ENCODE assay signal across 12 mouse cellular contexts in the genomic region with DNA sequence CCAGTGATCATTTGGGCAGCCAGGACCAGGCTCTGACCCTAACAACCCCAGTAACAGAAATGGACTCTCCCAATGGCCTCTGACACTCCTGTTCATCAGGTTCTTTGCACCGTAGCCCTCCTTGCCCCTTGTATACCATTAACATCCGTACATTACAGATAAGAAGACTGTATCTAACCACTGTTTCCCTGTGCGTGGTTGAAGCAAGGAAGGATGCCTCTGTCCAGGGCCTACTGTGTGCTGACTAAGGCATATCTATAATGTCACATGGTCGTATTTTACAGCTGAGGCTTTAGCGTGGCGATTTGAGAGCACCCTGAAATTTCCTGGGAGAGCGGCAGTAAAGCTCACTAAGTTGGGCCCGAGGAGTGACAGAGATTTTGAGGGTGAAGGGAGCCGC. TPM values are rescaled to one million over a fixed set of nuclear protein-coding genes. Genes with fewer than 3 reads are reported as not detected.
DNase-seq lines count a peak whose midpoint lies in the region; ATAC-seq and TF ChIP-seq lines count a peak whose summit lies in the region.
"Had no signal": no experiment of that assay in that cellular context is flagged by ENCODE, and none has a peak within 500 bp of the region (broad histone marks: within the 10 kb centered on the region; RNA-seq: fewer than 3 reads in every experiment).

No protein-coding gene starts in this region.

- TF ChIP-seq CTCF in lung, embryonic 14.5 days (IDR thresholded peaks at IDR 0.05; ENCODE audit: low read depth): no peak

- intact Hi-C loops in heart, postnatal 25 days (cut with DNase I): no loop called here

- peaks cover 23% of the 10 kb centered on the region for H3K4me1 ChIP-seq in heart, embryonic 15.5 days (replicated peaks)
- H3K4me1 ChIP-seq in lung, embryonic 14.5 days (ENCODE audit: insufficient read depth): peaks cover 14% of the 10 kb centered on the region
- peaks cover 46% of the 10 kb centered on the region for H3K4me1 ChIP-seq in brown adipose tissue, adult 24 weeks (ENCODE audit: control insufficient read depth, insufficient read depth, insufficient read length, low read length)
- H3K4me1 ChIP-seq in limb, embryonic 12.5 days (replicated peaks): peaks cover 17% of the 10 kb centered on the region
- H3K4me1 ChIP-seq in midbrain, embryonic 15.5 days: peaks cover 3% of the 10 kb centered on the region; the same call in 1 of the 2 replicates

- H3K4me3 ChIP-seq in heart, embryonic 15.5 days: no peak overlapping the region
- H3K4me3 ChIP-seq in lung, embryonic 14.5 days (ENCODE audit: low read depth, low read length): no peak overlapping the region
- no peak overlapping the region for H3K4me3 ChIP-seq in brown adipose tissue, adult 24 weeks (ENCODE audit: insufficient read depth, low read depth, low read length)
- no peak overlapping the region for H3K4me3 ChIP-seq in limb, embryonic 12.5 days (replicated peaks)
- H3K4me3 ChIP-seq in midbrain, embryonic 15.5 days: no peak overlapping the region
- H3K4me3 ChIP-seq: forebrain, embryonic 12.5 days had no signal

- WGBS in heart, embryonic 15.5 days: 51% methylated on average over 9 of the region's 9 CpGs
- WGBS in lung, embryonic 14.5 days: 51% methylated on average over 9 of the region's 9 CpGs
- 60% methylated on average over 9 of the region's 9 CpGs for WGBS in limb, embryonic 12.5 days
- WGBS in midbrain, embryonic 15.5 days: 75% methylated on average over 9 of the region's 9 CpGs

- no peak overlapping the region for H3K4me2 ChIP-seq in heart, embryonic 15.5 days
- no peak overlapping the region for H3K4me2 ChIP-seq in lung, embryonic 14.5 days
- H3K4me2 ChIP-seq in limb, embryonic 12.5 days: no peak overlapping the region
- no peak overlapping the region for H3K4me2 ChIP-seq in midbrain, embryonic 15.5 days
- H3K4me2 ChIP-seq: forebrain, embryonic 12.5 days had no signal

- ATAC-seq in heart, embryonic 15.5 days (replicated peaks; ENCODE audit: insufficient number of reproducible peaks, insufficient read depth, low FRiP score, low read depth): no peak
- ATAC-seq in lung, embryonic 14.5 days (ENCODE audit: insufficient read depth): no peak
- ATAC-seq in limb, embryonic 12.5 days (ENCODE audit: insufficient number of reproducible peaks, insufficient read depth, low FRiP score, low TSS enrichment, low read depth): no peak
- no peak for ATAC-seq in midbrain, embryonic 15.5 days (replicated peaks)
- ATAC-seq: activated CD4-positive, CD25-positive, alpha-beta regulatory T cell, adult 4 months; CD4-positive, CD25-positive, alpha-beta regulatory T cell, adult 4 months had no signal

- no peaks in the 10 kb centered on the region for H3K27me3 ChIP-seq in heart, embryonic 15.5 days
- no peaks in the 10 kb centered on the region for H3K27me3 ChIP-seq in lung, embryonic 14.5 days (ENCODE audit: insufficient read depth, low read length)
- H3K27me3 ChIP-seq in limb, embryonic 12.5 days: no peaks in the 10 kb centered on the region
- no peaks in the 10 kb centered on the region for H3K27me3 ChIP-seq in midbrain, embryonic 15.5 days (replicated peaks)

- no peak for DNase-seq in heart, postnatal 25 days (ENCODE audit: low spot score)
- DNase-seq in lung, embryonic 14.5 days: no peak
- no peak for DNase-seq in lung, postnatal 36 days
- no peak for DNase-seq in right cerebral cortex, postnatal 36 days (ENCODE audit: low spot score in 2 of 2)
- DNase-seq: cerebellum, postnatal 36 days had no signal

- no peaks in the 10 kb centered on the region for H3K9me3 ChIP-seq in heart, embryonic 15.5 days (replicated peaks)
- no peaks in the 10 kb centered on the region for H3K9me3 ChIP-seq in lung, embryonic 14.5 days (ENCODE audit: low read depth, low read length)
- no peaks in the 10 kb centered on the region for H3K9me3 ChIP-seq in limb, embryonic 12.5 days
- no peaks in the 10 kb centered on the region for H3K9me3 ChIP-seq in midbrain, embryonic 15.5 days
- H3K9me3 ChIP-seq: forebrain, embryonic 12.5 days had no signal

- no peaks in the 10 kb centered on the region for H3K36me3 ChIP-seq in heart, embryonic 15.5 days
- no peaks in the 10 kb centered on the region for H3K36me3 ChIP-seq in lung, embryonic 14.5 days (ENCODE audit: insufficient read depth)
- no peaks in the 10 kb centered on the region for H3K36me3 ChIP-seq in limb, embryonic 12.5 days
- H3K36me3 ChIP-seq in midbrain, embryonic 15.5 days (replicated peaks): no peaks in the 10 kb centered on the region
- H3K36me3 ChIP-seq: forebrain, embryonic 12.5 days had no signal

- H3K27ac ChIP-seq in heart, embryonic 15.5 days: peak overlapping the region; percentile 63
- H3K27ac ChIP-seq in lung, embryonic 14.5 days (ENCODE audit: low read depth): peak overlapping the region; percentile 77; the same call in 1 of the 2 replicates
- peak overlapping the region; percentile 55 for H3K27ac ChIP-seq in brown adipose tissue, adult 24 weeks (replicated peaks; ENCODE audit: low read depth, low read length)
- 0 out of 2 replicates have a peak overlapping the region, but pooled peaks have one; percentile 51 for H3K27ac ChIP-seq in limb, embryonic 12.5 days
- no peak overlapping the region for H3K27ac ChIP-seq in midbrain, embryonic 15.5 days
- H3K27ac ChIP-seq: forebrain, embryonic 12.5 days had no signal

- H3K9ac ChIP-seq in heart, embryonic 15.5 days: no peak overlapping the region
- H3K9ac ChIP-seq in lung, embryonic 14.5 days: no peak overlapping the region
- no peak overlapping the region for H3K9ac ChIP-seq in limb, embryonic 12.5 days (replicated peaks)
- H3K9ac ChIP-seq in midbrain, embryonic 15.5 days: no peak overlapping the region
- H3K9ac ChIP-seq: forebrain, embryonic 12.5 days had no signal

RNA-seq across cellular contexts. Expression of a gene that starts 5.8 kb away (rescaled TPM):
- polyA plus RNA-seq in heart, embryonic 15.5 days (2015; fragmentation: Nextera tagmentation; extraction: Ambion mirVana): 134 and 137 TPM in 2 replicates
- 10 to 100 TPM; 31.3 to 33.6 TPM for total RNA-seq in heart, postnatal 25 days (2021)
- 219 and 221 TPM in 2 replicates for polyA plus RNA-seq in lung, embryonic 14.5 days (2014; fragmentation: Nextera tagmentation; extraction: Ambion mirVana)
- 30.2 and 32.3 TPM in 2 replicates for polyA plus RNA-seq in brown adipose tissue, adult 24 weeks (2012; ENCODE audit: insufficient read depth, insufficient read length, missing spikeins)
- 112 TPM in 2 replicates for polyA plus RNA-seq in limb, embryonic 12.5 days (2016; fragmentation: Nextera tagmentation; extraction: Ambion mirVana)
- polyA plus RNA-seq in midbrain, embryonic 15.5 days (2015; fragmentation: Nextera tagmentation; extraction: Ambion mirVana): 60.2 and 62.1 TPM in 2 replicates

RNA-seq across cellular contexts. Expression of a gene that starts 15.6 kb away (rescaled TPM):
- polyA plus RNA-seq in heart, embryonic 15.5 days (2015; fragmentation: Nextera tagmentation; extraction: Ambion mirVana): 20.1 and 21.0 TPM in 2 replicates
- total RNA-seq in heart, postnatal 25 days (2021): 10 to 100 TPM; 15.2 to 16.4 TPM
- polyA plus RNA-seq in lung, embryonic 14.5 days (2014; fragmentation: Nextera tagmentation; extraction: Ambion mirVana): 32.4 and 33.2 TPM in 2 replicates
- polyA plus RNA-seq in brown adipose tissue, adult 24 weeks (2012; ENCODE audit: insufficient read depth, insufficient read length, missing spikeins): 5.9 and 7.3 TPM in 2 replicates
- polyA plus RNA-seq in limb, embryonic 12.5 days (2016; fragmentation: Nextera tagmentation; extraction: Ambion mirVana): 23.2 and 24.7 TPM in 2 replicates
- polyA plus RNA-seq in midbrain, embryonic 15.5 days (2015; fragmentation: Nextera tagmentation; extraction: Ambion mirVana): 18.2 and 18.7 TPM in 2 replicates
